Mouse (Mus musculus) gastrocnemius, adult 18-20 months (tissue): ENCODE results near the gene Ociad1. TPM values are rescaled to one million over a fixed set of nuclear protein-coding genes. Genes with fewer than 3 reads are reported as not detected.

Source experiments
- total RNA-seq, 2 experiments: library from RNA; stranded (reverse); gene quantifications; 2 replicates each; pipeline ENCODE4 v1.2.3; 2021

Ociad1 gene
- total RNA-seq, 2 experiments from 2014 or later, result 142 to 150 TPM

Other genes with a start within 250 kb of the Ociad1 start
- 10 to 100 TPM; 13.5 to 14.0 TPM for gene Fryl, start 36.2 kb upstream of the Ociad1 start, total RNA-seq
- gene Ociad2, start 48.2 kb downstream of the Ociad1 start, total RNA-seq, result 10 to 100 TPM; 67.0 to 74.9 TPM
- not detected for gene Cwh43, start 113.3 kb downstream of the Ociad1 start, total RNA-seq
- 10 to 100 TPM; 10.8 to 11.1 TPM for gene Dcun1d4, start 188.2 kb downstream of the Ociad1 start, total RNA-seq